Mouse (Mus musculus): Measurements from ENCODE around the gene Gm47955. TPM values are rescaled to one million over a fixed set of nuclear protein-coding genes. Genes with fewer than 3 reads are reported as not detected.
"Not testable (repeated sequence)": the region's sequence is repeated elsewhere in the genome, so short reads cannot be mapped to it uniquely, and the experiment has no call there.

The Gm47955 gene
- polyA plus RNA-seq (2015; fragmentation: Nextera tagmentation; extraction: Ambion mirVana), result not detected in 2 replicates

- Histone ChIP-seq H3K9ac (replicated peaks; ENCODE audit: low read length) (no peak within 1 kb of the TSS), H3K4me3 (ENCODE audit: low read length) (no peak within 1 kb of the TSS), H3K9me3 (ENCODE audit: low read length) (no peaks in the 10 kb centered on the region), H3K4me1 (ENCODE audit: insufficient read depth, low read length) (no peaks in the 10 kb centered on the region), H3K4me2 (replicated peaks; ENCODE audit: low read depth, low read length) (no peak within 1 kb of the TSS), H3K36me3 (ENCODE audit: insufficient read depth, low read length) (no peaks in the 10 kb centered on the region), H3K27me3 (ENCODE audit: insufficient read depth, low read length) (no peaks in the 10 kb centered on the region), H3K27ac (ENCODE audit: low read length) (no peak within 1 kb of the TSS)
- 80% methylated on average over 7 of the region's 11 CpGs for WGBS
- no peak for ATAC-seq (ENCODE audit: low FRiP score, low TSS enrichment)
These were observed at the start of gene Gm47955 for GRCm38 (mm10) chr1:82959870-82960385. TSS of gene Gm47955 (plus strand) at chr1:82960286.

GRCm38 (mm10) chr1:82913025-82913424, 47.1 kb upstream of the Gm47955 start, which contains the start of gene A030005L19Rik:
TSS of gene A030005L19Rik (plus strand) at chr1:82913325.
- no peak within 1 kb of the TSS for H3K4me2 ChIP-seq (replicated peaks; ENCODE audit: low read depth, low read length)
- no peak within 1 kb of the TSS for H3K4me3 ChIP-seq (ENCODE audit: low read length)
- H3K9ac ChIP-seq (replicated peaks; ENCODE audit: low read length), result no peak within 1 kb of the TSS
- WGBS, result 84% methylated on average over 3 of the region's 3 CpGs
- no peaks in the 10 kb centered on the region for H3K36me3 ChIP-seq (ENCODE audit: insufficient read depth, low read length)
- no peaks in the 10 kb centered on the region for H3K27me3 ChIP-seq (ENCODE audit: insufficient read depth, low read length)
- no peaks in the 10 kb centered on the region for H3K9me3 ChIP-seq (ENCODE audit: low read length)
- no peaks in the 10 kb centered on the region for H3K4me1 ChIP-seq (ENCODE audit: insufficient read depth, low read length)
- ATAC-seq (ENCODE audit: low FRiP score, low TSS enrichment), result no peak
- no peak within 1 kb of the TSS for H3K27ac ChIP-seq (ENCODE audit: low read length)

- H3K36me3 ChIP-seq (ENCODE audit: insufficient read depth, low read length); H3K4me3 ChIP-seq (ENCODE audit: low read length); ATAC-seq (ENCODE audit: low FRiP score, low TSS enrichment); H3K27ac ChIP-seq (ENCODE audit: low read length); H3K4me2 ChIP-seq (replicated peaks; ENCODE audit: low read depth, low read length); H3K27me3 ChIP-seq (ENCODE audit: insufficient read depth, low read length); H3K9ac ChIP-seq (replicated peaks; ENCODE audit: low read length); H3K9me3 ChIP-seq (ENCODE audit: low read length); H3K4me1 ChIP-seq (ENCODE audit: insufficient read depth, low read length): not testable (repeated sequence)
- WGBS, result 94% methylated on average over 5 of the region's 5 CpGs
These were observed 46.7 kb upstream of the Gm47955 start for GRCm38 (mm10) chr1:82913434-82913833.

GRCm38 (mm10) chr1:82924650-82925049, 35.4 kb upstream of the Gm47955 start, which contains the start of gene A030014E15Rik:
TSS of gene A030014E15Rik (plus strand) at chr1:82924917.
- WGBS, result 86% methylated on average over 6 of the region's 6 CpGs
- no peak for ATAC-seq (ENCODE audit: low FRiP score, low TSS enrichment)
- H3K9me3 ChIP-seq (ENCODE audit: low read length), result no peaks in the 10 kb centered on the region
- H3K4me1 ChIP-seq (ENCODE audit: insufficient read depth, low read length), result no peaks in the 10 kb centered on the region
- no peak within 1 kb of the TSS for H3K4me3 ChIP-seq (ENCODE audit: low read length)
- no peaks in the 10 kb centered on the region for H3K36me3 ChIP-seq (ENCODE audit: insufficient read depth, low read length)
- no peak within 1 kb of the TSS for H3K9ac ChIP-seq (replicated peaks; ENCODE audit: low read length)
- no peak within 1 kb of the TSS for H3K4me2 ChIP-seq (replicated peaks; ENCODE audit: low read depth, low read length)
- H3K27me3 ChIP-seq (ENCODE audit: insufficient read depth, low read length), result no peaks in the 10 kb centered on the region
- H3K27ac ChIP-seq (ENCODE audit: low read length), result no peak within 1 kb of the TSS

- not testable (repeated sequence) for H3K4me2 ChIP-seq (replicated peaks; ENCODE audit: low read depth, low read length); H3K4me1 ChIP-seq (ENCODE audit: insufficient read depth, low read length); ATAC-seq (ENCODE audit: low FRiP score, low TSS enrichment); H3K27me3 ChIP-seq (ENCODE audit: insufficient read depth, low read length); H3K27ac ChIP-seq (ENCODE audit: low read length); H3K36me3 ChIP-seq (ENCODE audit: insufficient read depth, low read length); H3K9me3 ChIP-seq (ENCODE audit: low read length); H3K4me3 ChIP-seq (ENCODE audit: low read length); H3K9ac ChIP-seq (replicated peaks; ENCODE audit: low read length)
- WGBS, result 77% methylated on average over 2 of the region's 3 CpGs
These were observed 29.5 kb upstream of the Gm47955 start for GRCm38 (mm10) chr1:82930558-82930957.

GRCm38 (mm10) chr1:82931326-82931725, 28.8 kb upstream of the Gm47955 start, which contains the start of gene Gm6217:
TSS of gene Gm6217 (minus strand) at chr1:82931399.
- H3K9me3 ChIP-seq (ENCODE audit: low read length); ATAC-seq (ENCODE audit: low FRiP score, low TSS enrichment); H3K4me2 ChIP-seq (replicated peaks; ENCODE audit: low read depth, low read length); H3K27me3 ChIP-seq (ENCODE audit: insufficient read depth, low read length); H3K4me1 ChIP-seq (ENCODE audit: insufficient read depth, low read length); H3K9ac ChIP-seq (replicated peaks; ENCODE audit: low read length); H3K36me3 ChIP-seq (ENCODE audit: insufficient read depth, low read length); H3K27ac ChIP-seq (ENCODE audit: low read length); H3K4me3 ChIP-seq (ENCODE audit: low read length): not testable (repeated sequence)
- no CpG with 5 or more reads among the region's 6 CpGs for WGBS

- Histone ChIP-seq H3K4me2 (replicated peaks; ENCODE audit: low read depth, low read length) (no peak overlapping the region), H3K27me3 (ENCODE audit: insufficient read depth, low read length) (no peaks in the 10 kb centered on the region), H3K4me3 (ENCODE audit: low read length) (no peak overlapping the region), H3K9ac (replicated peaks; ENCODE audit: low read length) (no peak overlapping the region), H3K36me3 (ENCODE audit: insufficient read depth, low read length) (no peaks in the 10 kb centered on the region), H3K4me1 (ENCODE audit: insufficient read depth, low read length) (no peaks in the 10 kb centered on the region), H3K9me3 (ENCODE audit: low read length) (peaks cover 11% of the 10 kb centered on the region), H3K27ac (ENCODE audit: low read length) (no peak overlapping the region)
- ATAC-seq (ENCODE audit: low FRiP score, low TSS enrichment), result no peak
- WGBS, result 93% methylated on average over 5 of the region's 5 CpGs
These were observed 21.4 kb upstream of the Gm47955 start for GRCm38 (mm10) chr1:82938666-82939065.

- not testable (repeated sequence) for H3K4me1 ChIP-seq (ENCODE audit: insufficient read depth, low read length); H3K36me3 ChIP-seq (ENCODE audit: insufficient read depth, low read length); H3K4me3 ChIP-seq (ENCODE audit: low read length); H3K27me3 ChIP-seq (ENCODE audit: insufficient read depth, low read length); ATAC-seq (ENCODE audit: low FRiP score, low TSS enrichment); H3K27ac ChIP-seq (ENCODE audit: low read length); H3K9me3 ChIP-seq (ENCODE audit: low read length); H3K9ac ChIP-seq (replicated peaks; ENCODE audit: low read length); H3K4me2 ChIP-seq (replicated peaks; ENCODE audit: low read depth, low read length)
- WGBS, result 64% methylated on average over 1 of the region's 2 CpGs
These were observed 17.6 kb upstream of the Gm47955 start for GRCm38 (mm10) chr1:82942505-82942904.

GRCm38 (mm10) chr1:82943295-82943694, 16.8 kb upstream of the Gm47955 start, which contains the start of gene A030003K21Rik:
TSS of gene A030003K21Rik (minus strand) at chr1:82943388.
- H3K27me3 ChIP-seq (ENCODE audit: insufficient read depth, low read length); H3K9ac ChIP-seq (replicated peaks; ENCODE audit: low read length); H3K4me3 ChIP-seq (ENCODE audit: low read length); H3K27ac ChIP-seq (ENCODE audit: low read length); H3K36me3 ChIP-seq (ENCODE audit: insufficient read depth, low read length); H3K4me2 ChIP-seq (replicated peaks; ENCODE audit: low read depth, low read length); H3K9me3 ChIP-seq (ENCODE audit: low read length); ATAC-seq (ENCODE audit: low FRiP score, low TSS enrichment); H3K4me1 ChIP-seq (ENCODE audit: insufficient read depth, low read length): not testable (repeated sequence)
- WGBS, result no CpG with 5 or more reads among the region's 6 CpGs

- not testable (repeated sequence) for ATAC-seq (ENCODE audit: low FRiP score, low TSS enrichment); H3K9me3 ChIP-seq (ENCODE audit: low read length); H3K27ac ChIP-seq (ENCODE audit: low read length); H3K4me2 ChIP-seq (replicated peaks; ENCODE audit: low read depth, low read length); H3K4me3 ChIP-seq (ENCODE audit: low read length); H3K4me1 ChIP-seq (ENCODE audit: insufficient read depth, low read length); H3K27me3 ChIP-seq (ENCODE audit: insufficient read depth, low read length); H3K36me3 ChIP-seq (ENCODE audit: insufficient read depth, low read length); H3K9ac ChIP-seq (replicated peaks; ENCODE audit: low read length)
- 100% methylated on average over 2 of the region's 2 CpGs for WGBS
These were observed 14.1 kb upstream of the Gm47955 start for GRCm38 (mm10) chr1:82946029-82946428.

Data from kidney, embryonic 16.5 days (tissue).